Mouse (Mus musculus): ENCODE measurements around the gene Gpcpd1. TPM values are rescaled to one million over a fixed set of nuclear protein-coding genes. Genes with fewer than 3 reads are reported as not detected.
"Not testable (repeated sequence)": the region's sequence is repeated elsewhere in the genome, so short reads cannot be mapped to it uniquely, and the experiment has no call there.

The Gpcpd1 gene
- 10 to 100 TPM; 18.6 to 41.7 TPM for total RNA-seq (2021)
- polyA plus RNA-seq (2012; rRNA removed), result 1.3 and 2.1 TPM in 2 replicates
- long read RNA-seq, transcript Gpcpd1-202 (20 exons, 3,686 nt), result major isoform, 6 of 14 reads
- long read RNA-seq, partial matches to known transcripts, result 3 of 14 reads
- long read RNA-seq, other reads (novel, unspliced or antisense), result 1 of 14 reads

- no peak for DNase-seq
Measured at GRCm38 (mm10) chr2:132587240-132587779, at the start of gene Gpcpd1. Gpcpd1 (minus strand) TSS chr2:132587729.

DNA sequence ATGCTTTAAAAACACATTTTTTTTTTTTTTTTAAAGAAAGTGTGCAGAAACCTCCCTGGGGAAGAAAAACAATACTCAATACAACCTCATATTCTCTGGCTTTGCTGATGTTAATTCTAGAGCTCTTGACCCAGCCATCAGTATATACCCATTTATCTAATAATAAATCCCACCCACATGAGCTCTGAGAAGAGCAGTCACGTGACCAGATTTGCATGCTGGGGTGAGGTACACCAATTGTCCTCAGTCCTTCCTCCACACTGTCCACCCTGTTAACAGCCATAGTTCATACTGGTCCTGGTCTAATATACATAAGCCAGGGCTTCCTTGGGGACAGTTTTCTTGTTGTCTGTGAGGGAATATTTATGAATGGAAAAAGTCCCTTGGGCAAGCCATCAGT, 49.0 kb upstream of the Gpcpd1 start:
- DNase-seq, result no peak

DNA sequence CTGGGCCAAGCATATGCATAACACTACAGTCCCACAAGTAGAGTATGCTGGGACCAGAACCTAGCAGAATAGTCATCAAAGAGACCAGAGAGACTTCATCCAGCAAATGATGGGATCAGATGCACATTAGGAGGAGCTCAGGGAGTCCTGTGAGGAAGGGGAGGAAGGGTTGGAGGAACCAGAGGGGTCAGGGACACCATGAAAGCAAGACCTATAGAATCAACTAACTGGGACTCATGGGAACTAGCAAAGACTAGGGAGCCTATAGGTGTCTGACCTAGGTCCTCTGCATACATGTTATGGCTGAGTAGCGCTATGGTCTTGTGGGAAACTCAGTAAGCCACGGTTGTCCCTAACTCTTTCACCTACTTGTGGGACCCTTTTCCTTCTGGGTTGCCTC, 41.1 kb upstream of the Gpcpd1 start:
- no peak for DNase-seq

DNA sequence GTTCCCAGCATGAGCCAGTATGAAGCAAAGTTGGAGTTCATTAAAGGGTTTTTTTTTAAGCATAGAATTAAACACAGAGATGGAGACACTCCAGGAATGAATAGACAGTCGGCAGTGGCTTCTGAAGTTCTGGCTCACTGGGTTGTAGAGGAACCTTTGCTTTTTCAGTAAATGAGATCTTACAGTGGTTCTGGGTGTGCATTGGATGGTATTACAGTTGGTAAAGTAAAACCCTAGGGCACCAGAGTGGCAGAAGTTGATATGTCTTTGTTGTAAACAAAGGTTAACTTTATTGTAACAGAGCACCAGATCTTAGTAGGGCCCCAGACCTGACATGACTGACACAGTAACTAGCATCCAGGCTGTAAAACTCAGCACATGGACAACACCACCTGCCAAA, 35.6 kb upstream of the Gpcpd1 start:
- no peak for DNase-seq

- DNase-seq, result no peak
Measured at GRCm38 (mm10) chr2:132617693-132618092, 30.2 kb upstream of the Gpcpd1 start.

- peak; percentile 49 for DNase-seq
Measured at GRCm38 (mm10) chr2:132613581-132614188, 26.2 kb upstream of the Gpcpd1 start.

DNA sequence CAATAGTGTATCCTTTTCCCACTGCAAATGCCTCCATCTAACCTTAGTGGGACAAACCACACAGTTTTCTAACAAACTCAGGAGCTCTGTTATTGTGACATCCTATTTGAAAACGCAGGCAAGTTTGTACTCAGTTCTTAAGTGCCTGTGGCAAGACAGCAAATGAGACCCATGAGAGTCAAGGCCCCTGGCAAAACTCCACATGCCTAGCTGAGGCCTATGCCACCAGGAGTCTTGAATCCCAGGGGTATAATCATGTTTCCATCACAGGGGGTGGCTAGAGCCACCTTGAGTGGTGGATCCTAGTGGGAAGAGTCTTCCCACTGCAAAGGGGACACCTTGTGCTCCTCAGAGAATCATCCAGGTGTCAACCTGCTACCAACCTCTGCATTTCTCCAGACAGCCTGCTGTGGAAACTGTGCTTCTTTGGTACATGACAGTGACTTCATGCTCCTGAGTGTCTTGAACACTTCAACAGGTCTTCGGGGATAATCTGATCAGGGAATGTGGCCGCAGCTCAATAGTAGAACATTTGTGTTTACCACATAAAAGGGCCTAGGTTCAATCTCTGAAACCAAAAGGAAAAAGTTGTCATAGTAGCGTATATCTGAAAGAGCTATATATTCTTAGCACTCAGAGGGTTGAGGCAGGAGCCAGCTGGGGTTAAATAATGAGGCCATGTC, 24.2 kb upstream of the Gpcpd1 start:
- no peak for DNase-seq

- no peak for DNase-seq
Measured at GRCm38 (mm10) chr2:132607141-132608093, 19.9 kb upstream of the Gpcpd1 start.

DNA sequence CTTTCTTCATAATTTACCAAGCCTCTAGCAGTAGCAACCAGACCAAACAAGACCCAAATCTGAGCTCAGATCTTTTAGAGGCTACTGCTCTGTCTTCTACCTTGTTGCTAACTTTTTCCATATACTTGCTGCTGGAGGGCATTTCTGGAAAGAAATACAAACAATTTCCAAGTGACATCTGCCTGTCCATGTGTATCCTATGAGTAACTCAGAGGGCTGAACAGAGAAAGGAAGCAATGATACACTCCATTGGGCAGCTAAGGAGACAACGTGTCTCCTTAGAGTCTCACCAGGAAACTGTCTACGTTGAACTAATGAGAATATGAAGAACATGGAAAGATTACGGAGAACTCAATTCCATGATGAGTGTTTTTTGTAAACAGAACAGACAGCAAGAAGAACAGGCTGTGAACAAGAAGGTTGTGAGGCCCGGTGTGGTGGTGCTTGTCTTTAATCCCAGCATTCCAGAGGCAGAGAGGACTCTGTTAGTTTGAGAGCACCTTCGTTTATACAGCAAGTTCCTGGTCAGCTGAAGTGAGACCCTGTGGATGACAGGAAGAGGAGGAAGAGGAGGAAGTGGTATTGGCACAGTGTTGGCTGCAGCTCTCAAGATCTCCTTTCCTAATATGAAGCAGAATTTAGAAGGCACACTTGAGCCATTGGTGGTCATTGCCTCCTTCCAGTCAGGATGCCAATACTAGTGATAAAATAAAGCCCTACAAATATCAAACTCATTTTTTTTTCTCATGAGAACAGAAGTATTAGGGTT, 18.4 kb upstream of the Gpcpd1 start:
- no peak for DNase-seq

DNA sequence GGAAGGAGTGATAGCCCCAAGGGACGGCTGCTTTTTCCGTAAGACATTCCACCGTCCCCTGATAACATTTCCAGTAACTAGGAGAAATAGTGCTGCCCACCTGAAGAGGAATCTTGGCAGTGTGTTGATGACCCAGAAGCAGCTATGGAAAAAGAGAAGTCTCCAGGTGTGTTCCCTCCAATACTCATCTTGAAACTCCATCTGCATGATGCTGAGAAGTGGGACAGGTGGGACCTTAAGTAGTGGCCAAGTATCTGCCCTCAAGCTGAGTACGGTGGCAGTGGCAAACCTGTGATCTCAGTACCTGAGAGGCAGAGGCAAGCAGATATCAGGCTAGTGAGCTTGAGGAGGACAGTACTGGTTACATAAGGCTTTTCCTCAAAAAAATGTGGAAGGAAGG, 17.4 kb upstream of the Gpcpd1 start:
- no peak for DNase-seq

DNA sequence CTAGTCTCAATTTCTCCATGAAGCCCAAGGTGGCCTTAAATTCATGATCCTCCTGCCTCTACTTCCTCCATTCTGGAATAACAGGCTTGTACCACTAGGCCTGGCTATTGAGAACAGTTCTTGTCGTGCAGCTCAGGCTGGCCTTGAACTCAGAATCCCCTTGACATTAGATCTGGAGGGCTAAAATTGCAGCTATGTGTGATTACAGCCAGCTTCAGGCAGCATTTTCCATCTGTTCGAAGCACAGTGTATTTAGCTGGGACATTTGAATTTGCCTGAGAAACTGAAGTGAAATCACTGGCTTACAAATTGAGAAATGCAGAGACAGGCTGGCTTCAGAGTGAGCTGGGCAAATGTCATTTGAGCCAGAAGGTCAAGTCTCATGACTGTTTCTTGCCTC, 16.2 kb upstream of the Gpcpd1 start:
- peak; percentile 31 for DNase-seq

DNA sequence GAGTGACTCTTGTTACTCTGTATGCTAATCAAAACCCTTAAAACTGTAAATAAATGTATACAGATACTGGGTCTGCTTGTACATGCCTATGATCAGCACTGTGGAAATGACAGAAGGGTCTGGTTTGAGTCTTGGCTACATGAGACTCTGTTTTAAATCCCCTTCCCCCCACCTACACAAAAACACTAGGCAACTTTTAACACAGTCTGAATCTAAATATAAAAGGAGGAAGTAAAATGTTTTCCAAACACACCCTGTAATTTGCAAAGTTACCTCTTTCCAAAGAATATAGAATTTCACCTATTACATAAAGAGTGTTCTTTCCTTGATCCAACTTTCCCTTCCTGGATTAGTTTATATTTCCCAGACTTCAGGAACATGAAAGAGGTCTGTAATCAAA, 14.2 kb upstream of the Gpcpd1 start:
- no peak for DNase-seq

GRCm38 (mm10) chr2:132600081-132600480, 12.6 kb upstream of the Gpcpd1 start:
- no peak for DNase-seq

- peak; percentile 87 for DNase-seq
Measured at GRCm38 (mm10) chr2:132599127-132599526, 11.6 kb upstream of the Gpcpd1 start.

DNA sequence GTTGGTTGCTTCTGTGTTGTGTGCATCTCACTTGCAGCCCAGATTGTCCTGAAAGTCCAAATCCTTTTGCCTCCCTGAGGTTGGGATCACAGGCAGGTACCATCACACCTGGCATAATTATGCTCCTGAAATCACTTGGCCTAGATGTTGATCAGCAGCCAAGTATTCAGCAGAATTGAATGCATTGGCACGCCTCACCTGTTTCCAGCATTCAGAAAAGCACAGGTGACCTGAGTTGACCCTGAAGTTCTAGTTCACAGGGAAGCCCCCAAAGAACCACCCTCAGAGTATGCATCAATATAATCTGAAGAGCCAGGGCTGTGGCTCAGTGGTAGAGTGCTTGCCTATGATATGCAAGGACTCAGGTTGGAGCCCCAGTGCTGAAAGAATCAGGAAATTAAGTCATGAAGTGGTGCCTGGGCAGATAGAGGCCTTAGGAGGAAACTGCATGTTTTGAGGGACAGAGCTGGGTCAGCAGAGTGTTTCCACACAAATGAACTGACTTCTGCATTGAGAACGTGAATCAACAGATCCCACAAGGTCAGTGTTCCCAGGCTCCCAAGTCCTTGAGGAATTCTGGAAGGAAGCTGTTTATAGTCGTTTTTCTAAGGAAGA, 10.4 kb upstream of the Gpcpd1 start:
- DNase-seq, result no peak

DNA sequence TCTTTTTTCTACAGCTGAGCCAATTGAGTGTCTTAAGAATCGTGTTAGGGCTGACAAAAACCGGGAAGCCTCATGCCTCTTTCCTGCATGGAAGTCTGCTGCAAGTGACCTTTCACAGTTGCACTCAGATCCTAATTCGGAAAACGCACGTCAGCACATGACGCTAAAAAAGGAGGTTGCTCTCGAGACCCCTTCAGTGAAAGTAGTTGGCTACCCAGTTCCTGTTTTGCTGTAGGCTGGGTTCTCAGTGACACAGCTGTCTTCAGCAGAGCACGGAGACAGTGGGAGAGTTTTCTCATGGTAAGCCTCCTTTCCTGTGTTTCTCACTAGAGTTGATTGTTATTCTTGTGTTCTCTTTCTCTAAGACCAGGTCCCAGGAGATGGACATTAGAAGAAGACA, 9.7 kb upstream of the Gpcpd1 start:
- no peak for DNase-seq

- peak; percentile 79 for DNase-seq
Measured at GRCm38 (mm10) chr2:132595601-132596235, 8.2 kb upstream of the Gpcpd1 start.

DNA sequence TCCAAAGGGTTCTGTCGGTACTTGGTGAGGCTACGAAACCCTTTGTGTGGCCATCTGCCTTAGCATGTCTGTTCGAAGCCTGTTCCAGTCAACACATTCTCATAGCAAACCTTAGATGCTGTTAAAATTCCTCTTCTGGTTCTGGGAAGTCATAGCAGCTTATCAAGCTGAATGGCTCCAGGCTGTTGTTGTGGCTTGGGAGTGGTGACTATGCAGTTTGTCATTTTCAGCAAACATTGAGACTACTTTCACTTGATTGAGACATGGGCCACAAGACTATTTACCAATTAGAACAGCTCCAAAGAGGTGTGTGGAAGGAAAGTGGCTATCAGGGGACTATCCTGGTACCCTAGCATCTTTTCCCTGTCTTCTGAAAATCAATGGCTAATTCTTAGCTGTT, 4.6 kb upstream of the Gpcpd1 start:
- DNase-seq, result no peak

- DNase-seq, result not testable (repeated sequence)
Measured at GRCm38 (mm10) chr2:132591579-132591978, 4.0 kb upstream of the Gpcpd1 start.

- DNase-seq, result no peak
Measured at GRCm38 (mm10) chr2:132589906-132590538, 2.5 kb upstream of the Gpcpd1 start.
